Mouse (Mus musculus) erythroid progenitor cell, adult 5-6 weeks (primary cell): Measurements from ENCODE around the gene Sh3tc1. TPM values are rescaled to one million over a fixed set of nuclear protein-coding genes. Genes with fewer than 3 reads are reported as not detected.

Experiments used
- ATAC-seq: replicated peaks from 2 replicates; pipeline ENCODE4 v1.8.0; 2016; ENCODE audit warnings: moderate number of reproducible peaks, mild to moderate bottlenecking, moderate TSS enrichment, inconsistent platforms; ENCODE audit not compliant: poor library complexity, low FRiP score, severe bottlenecking
- total RNA-seq, 2 experiments: library from RNA; stranded (forward) in 1 of 2; stranded (reverse) in 1 of 2; fragments of 150-400 nt in 1 of 2; fragments of 186-747, 209-891 nt in 1 of 2; gene quantifications; 2 replicates each; pipeline versions ENCODE4 v1.2.3 to v1.2.4; 2015 to 2017; ENCODE audit warnings: low replicate concordance in 2 of 2

Sh3tc1 gene
- total RNA-seq, 2 experiments from 2014 or later: 1.6 TPM; not detected in 1

GRCm38 (mm10) chr5:35756020-35756419 is 16.2 kb upstream of the Sh3tc1 start:
- ATAC-seq: no peak

- ATAC-seq: no peak
Observed at GRCm38 (mm10) chr5:35755131-35755733, 15.4 kb upstream of the Sh3tc1 start.

- no peak for ATAC-seq
Observed at GRCm38 (mm10) chr5:35751016-35751415, 11.2 kb upstream of the Sh3tc1 start.

GRCm38 (mm10) chr5:35750026-35750425 is 10.2 kb upstream of the Sh3tc1 start:
- ATAC-seq: no peak

- ATAC-seq: no peak
Observed at GRCm38 (mm10) chr5:35749416-35749815, 9.6 kb upstream of the Sh3tc1 start.

- no peak for ATAC-seq
Observed at GRCm38 (mm10) chr5:35746910-35747309, 7.1 kb upstream of the Sh3tc1 start.

- ATAC-seq: no peak
Observed at GRCm38 (mm10) chr5:35745406-35745805, 5.6 kb upstream of the Sh3tc1 start.

GRCm38 (mm10) chr5:35743990-35744722 is 4.4 kb upstream of the Sh3tc1 start:
- ATAC-seq: no peak

- no peak for ATAC-seq
Observed at GRCm38 (mm10) chr5:35743238-35743951, 3.6 kb upstream of the Sh3tc1 start.

GRCm38 (mm10) chr5:35741225-35741820 is 1.5 kb upstream of the Sh3tc1 start:
- no peak for ATAC-seq

- no peak for ATAC-seq
Observed at GRCm38 (mm10) chr5:35740716-35741115, 929 bp upstream of the Sh3tc1 start.

GRCm38 (mm10) chr5:35739005-35739404 is 782 bp downstream of the Sh3tc1 start:
- ATAC-seq: no peak

GRCm38 (mm10) chr5:35737231-35737901 is 2.4 kb downstream of the Sh3tc1 start:
- ATAC-seq: no peak

GRCm38 (mm10) chr5:35733523-35733922 is 6.3 kb downstream of the Sh3tc1 start:
- no peak for ATAC-seq

GRCm38 (mm10) chr5:35731006-35731405 is 8.8 kb downstream of the Sh3tc1 start:
- no peak for ATAC-seq

- no peak for ATAC-seq
Observed at GRCm38 (mm10) chr5:35730552-35730951, 9.2 kb downstream of the Sh3tc1 start.

GRCm38 (mm10) chr5:35729844-35730243 is 9.9 kb downstream of the Sh3tc1 start:
- no peak for ATAC-seq

- ATAC-seq: no peak
Observed at GRCm38 (mm10) chr5:35728957-35729460, 10.8 kb downstream of the Sh3tc1 start.

- no peak for ATAC-seq
Observed at GRCm38 (mm10) chr5:35728344-35728956, 11.3 kb downstream of the Sh3tc1 start.
